Mouse (Mus musculus): Measurements from ENCODE around the gene Edn2. TPM values are rescaled to one million over a fixed set of nuclear protein-coding genes. Genes with fewer than 3 reads are reported as not detected.
A peak's percentile ranks its signal among the peaks of the same experiment; 100 is the strongest.

Gene Edn2
- polyA plus RNA-seq, 1 experiment from 2014 or later, result not detected

GRCm38 (mm10) chr4:120131441-120132220 lies 29.4 kb upstream of the Edn2 start:
- CTCF ChIA-PET, result interaction anchor here (0.9 to 1.9 kb wide), 2 partner anchors 10 to 18 kb away, joined by 4 read pairs; no protein-coding TSS in a partner anchor
- in situ Hi-C loops (cut with MboI; ENCODE audit: low pct_unique_long_range_greater_than_20kb), result no loop called here
- ATAC-seq, result peak; percentile 24
- POLR2A ChIA-PET, result no interaction called here
- peak; percentile 75 for DNase-seq (ENCODE audit: low read depth, low spot score)
- no peaks in the 10 kb centered on the region for H3K27me3 ChIP-seq
- no peak for TF ChIP-seq CTCF (IDR thresholded peaks at IDR 0.05)

GRCm38 (mm10) chr4:120134223-120134622 lies 26.8 kb upstream of the Edn2 start:
- H3K27me3 ChIP-seq, result no peaks in the 10 kb centered on the region
- TF ChIP-seq CTCF (IDR thresholded peaks at IDR 0.05), result no peak
- POLR2A ChIA-PET, result no interaction called here
- no peak for ATAC-seq
- no peak for DNase-seq (ENCODE audit: low read depth, low spot score)
- in situ Hi-C loops (cut with MboI; ENCODE audit: low pct_unique_long_range_greater_than_20kb), result no loop called here
- CTCF ChIA-PET, result interaction anchor here (1.3 to 1.4 kb wide), 2 partner anchors 9 to 15 kb away, joined by 3 to 7 read pairs; no protein-coding TSS in a partner anchor

- DNase-seq (ENCODE audit: low read depth, low spot score) (no peak), ATAC-seq (no peak)
- ChIA-PET CTCF (interaction anchor here (0.8 to 1.4 kb wide), 2 partner anchors 9 to 11 kb away, joined by 3 to 4 read pairs; no protein-coding TSS in a partner anchor), POLR2A (no interaction called here)
- no peaks in the 10 kb centered on the region for H3K27me3 ChIP-seq
- no peak for TF ChIP-seq CTCF (IDR thresholded peaks at IDR 0.05)
- in situ Hi-C loops (cut with MboI; ENCODE audit: low pct_unique_long_range_greater_than_20kb), result no loop called here
Observed at GRCm38 (mm10) chr4:120141810-120142209, 19.2 kb upstream of the Edn2 start.

- in situ Hi-C loops (cut with MboI; ENCODE audit: low pct_unique_long_range_greater_than_20kb), result no loop called here
- no peak for ATAC-seq
Observed at GRCm38 (mm10) chr4:120142905-120143304, 18.1 kb upstream of the Edn2 start.

GRCm38 (mm10) chr4:120144343-120144742 lies 16.7 kb upstream of the Edn2 start:
- ATAC-seq (no peak), DNase-seq (ENCODE audit: low read depth, low spot score) (no peak)
- no peak for TF ChIP-seq CTCF (IDR thresholded peaks at IDR 0.05)
- ChIA-PET POLR2A (no interaction called here), CTCF (no interaction called here)
- in situ Hi-C loops (cut with MboI; ENCODE audit: low pct_unique_long_range_greater_than_20kb), result no loop called here
- no peaks in the 10 kb centered on the region for H3K27me3 ChIP-seq

More at GRCm38 (mm10) chr4:120142905-120143304, 18.1 kb upstream of the Edn2 start:
- CTCF ChIA-PET, result interaction anchor here (0.8 to 1.6 kb wide), 3 partner anchors 9 to 12 kb away, joined by 3 to 4 read pairs (median 3); no protein-coding TSS in a partner anchor
- no peak for TF ChIP-seq CTCF (IDR thresholded peaks at IDR 0.05)
- H3K27me3 ChIP-seq, result no peaks in the 10 kb centered on the region
- POLR2A ChIA-PET, result no interaction called here
- no peak for DNase-seq (ENCODE audit: low read depth, low spot score)

- CTCF ChIA-PET, result no interaction called here
- TF ChIP-seq CTCF (IDR thresholded peaks at IDR 0.05), result no peak
- no peak for DNase-seq (ENCODE audit: low read depth, low spot score)
- POLR2A ChIA-PET, result no interaction called here
- no peak for ATAC-seq
- in situ Hi-C loops (cut with MboI; ENCODE audit: low pct_unique_long_range_greater_than_20kb), result no loop called here
- no peaks in the 10 kb centered on the region for H3K27me3 ChIP-seq
Observed at GRCm38 (mm10) chr4:120145931-120146330, 15.1 kb upstream of the Edn2 start.

GRCm38 (mm10) chr4:120148291-120149141 lies 12.5 kb upstream of the Edn2 start:
- DNase-seq (ENCODE audit: low read depth, low spot score) (peak; percentile 85), ATAC-seq (peak; percentile 77)
- ChIA-PET CTCF (interaction anchor here (1.1 to 2.1 kb wide), 6 partner anchors 13 to 41 kb away, joined by 4 to 10 read pairs (median 5); no protein-coding TSS in a partner anchor), POLR2A (interaction anchor here (0.7 kb wide), 1 partner anchor 19 kb away, joined by 6 read pairs; no protein-coding TSS in a partner anchor)
- TF ChIP-seq CTCF (IDR thresholded peaks at IDR 0.05), result no peak
- no peaks in the 10 kb centered on the region for H3K27me3 ChIP-seq
- in situ Hi-C loops (cut with MboI; ENCODE audit: low pct_unique_long_range_greater_than_20kb), result no loop called here

GRCm38 (mm10) chr4:120149142-120149524 lies 11.9 kb upstream of the Edn2 start:
- CTCF ChIA-PET, result interaction anchor here (1.1 to 2.1 kb wide), 6 partner anchors 13 to 41 kb away, joined by 4 to 10 read pairs (median 5); no protein-coding TSS in a partner anchor
- H3K27me3 ChIP-seq, result no peaks in the 10 kb centered on the region
- in situ Hi-C loops (cut with MboI; ENCODE audit: low pct_unique_long_range_greater_than_20kb), result no loop called here
- no peak for ATAC-seq
- DNase-seq (ENCODE audit: low read depth, low spot score), result no peak
- TF ChIP-seq CTCF (IDR thresholded peaks at IDR 0.05), result no peak
- POLR2A ChIA-PET, result interaction anchor here (0.7 kb wide), 1 partner anchor 20 kb away, joined by 6 read pairs; no protein-coding TSS in a partner anchor

GRCm38 (mm10) chr4:120150345-120150920 lies 10.6 kb upstream of the Edn2 start:
- ATAC-seq, result no peak
- no peak for DNase-seq (ENCODE audit: low read depth, low spot score)
- no peak for TF ChIP-seq CTCF (IDR thresholded peaks at IDR 0.05)
- POLR2A ChIA-PET, result no interaction called here
- CTCF ChIA-PET, result interaction anchor here (2.0 to 2.1 kb wide), 2 partner anchors 11 to 22 kb away, joined by 5 to 10 read pairs; no protein-coding TSS in a partner anchor
- in situ Hi-C loops (cut with MboI; ENCODE audit: low pct_unique_long_range_greater_than_20kb), result no loop called here
- H3K27me3 ChIP-seq, result no peaks in the 10 kb centered on the region

GRCm38 (mm10) chr4:120151906-120152305 lies 9.1 kb upstream of the Edn2 start:
- DNase-seq (ENCODE audit: low read depth, low spot score) (no peak), ATAC-seq (no peak)
- no peaks in the 10 kb centered on the region for H3K27me3 ChIP-seq
- POLR2A ChIA-PET, result no interaction called here
- TF ChIP-seq CTCF (IDR thresholded peaks at IDR 0.05), result no peak
- in situ Hi-C loops (cut with MboI; ENCODE audit: low pct_unique_long_range_greater_than_20kb), result no loop called here
- CTCF ChIA-PET, result interaction anchor here (1.0 kb wide), 1 partner anchor 26 kb away, joined by 4 read pairs; no protein-coding TSS in a partner anchor
